Mouse (Mus musculus) c-Kit-negative CD71-positive TER-119-positive erythroid progenitor cells, embryonic 14.5 days (primary cell): ENCODE data around the gene Catsperd.
"Not testable (repeated sequence)": the region's sequence is repeated elsewhere in the genome, so short reads cannot be mapped to it uniquely, and the experiment has no call there.

Source experiments
- DNase-seq: peaks from one replicate; pipeline ENCODE4 v3.0.0-alpha.2; 2013; ENCODE audit warnings: low read depth, low spot score

The Catsperd gene

DNA sequence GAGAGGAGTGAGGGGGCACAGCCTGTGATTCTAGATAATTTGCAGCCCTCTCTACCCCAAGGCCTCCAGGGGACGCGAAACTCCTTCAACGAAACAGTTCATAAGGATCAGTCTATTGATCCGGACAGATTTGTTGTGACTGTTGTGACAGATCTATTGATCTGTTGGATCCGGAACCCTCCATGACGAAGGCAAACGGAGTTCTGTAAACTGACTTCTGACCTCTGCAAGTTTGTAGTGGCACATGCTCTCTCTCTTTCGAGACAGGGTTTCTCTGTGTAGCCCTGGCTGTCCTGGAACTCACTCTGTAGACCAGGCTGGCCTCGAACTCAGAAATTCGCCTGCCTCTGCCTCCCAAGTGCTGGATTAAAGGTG lies 15.4 kb upstream of the Catsperd start:
- DNase-seq, result not testable (repeated sequence)

DNA sequence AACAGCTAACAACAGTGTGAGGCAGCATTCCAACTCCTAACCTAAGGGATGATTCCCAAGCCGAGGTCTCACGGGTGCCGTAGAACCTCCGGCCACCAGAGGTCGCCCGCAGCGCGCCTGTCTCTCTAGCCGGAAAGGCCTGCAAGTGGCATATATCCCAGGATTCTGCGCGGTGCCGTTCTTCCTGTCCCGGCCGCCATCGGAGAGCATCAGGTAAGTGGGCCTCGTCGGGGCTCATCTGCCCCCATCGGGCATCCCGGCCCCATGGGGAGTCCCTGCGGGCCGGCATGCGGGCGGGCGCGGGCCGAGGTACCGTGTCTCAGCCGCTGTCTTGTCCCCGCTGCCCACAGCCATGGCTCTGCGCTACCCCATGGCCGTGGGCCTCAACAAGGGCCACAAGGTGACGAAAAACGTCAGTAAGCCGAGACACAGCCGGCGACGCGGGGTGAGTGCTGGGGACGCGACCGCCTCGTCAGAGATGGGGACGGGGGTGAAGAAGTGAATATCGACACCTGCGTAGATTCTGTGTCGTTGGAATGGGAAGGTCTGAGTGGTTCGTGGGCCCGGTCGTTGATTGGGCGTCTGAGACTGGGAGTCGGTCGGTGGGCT lies 14.6 kb upstream of the Catsperd start, which contains the start of gene Rpl36:
TSS of gene Rpl36 (plus strand) at position 181 of the 609 bp plus-strand sequence.
- DNase-seq, result peak; percentile 81

DNA sequence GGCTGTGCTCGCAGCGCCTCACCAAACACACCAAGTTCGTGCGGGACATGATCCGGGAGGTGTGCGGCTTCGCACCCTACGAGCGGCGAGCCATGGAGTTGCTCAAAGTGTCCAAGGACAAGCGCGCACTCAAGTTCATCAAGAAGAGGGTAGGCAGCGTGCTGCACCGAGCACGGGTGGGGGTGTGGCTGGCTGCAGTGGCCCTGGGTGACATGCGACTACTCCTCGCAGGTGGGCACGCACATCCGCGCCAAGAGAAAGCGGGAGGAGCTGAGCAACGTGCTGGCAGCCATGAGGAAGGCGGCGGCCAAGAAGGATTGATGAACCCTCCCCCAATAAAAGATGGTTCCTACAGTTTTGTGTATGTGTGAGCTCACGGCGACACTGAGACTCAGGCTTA lies 14.1 kb upstream of the Catsperd start:
- DNase-seq, result not testable (repeated sequence)

DNA sequence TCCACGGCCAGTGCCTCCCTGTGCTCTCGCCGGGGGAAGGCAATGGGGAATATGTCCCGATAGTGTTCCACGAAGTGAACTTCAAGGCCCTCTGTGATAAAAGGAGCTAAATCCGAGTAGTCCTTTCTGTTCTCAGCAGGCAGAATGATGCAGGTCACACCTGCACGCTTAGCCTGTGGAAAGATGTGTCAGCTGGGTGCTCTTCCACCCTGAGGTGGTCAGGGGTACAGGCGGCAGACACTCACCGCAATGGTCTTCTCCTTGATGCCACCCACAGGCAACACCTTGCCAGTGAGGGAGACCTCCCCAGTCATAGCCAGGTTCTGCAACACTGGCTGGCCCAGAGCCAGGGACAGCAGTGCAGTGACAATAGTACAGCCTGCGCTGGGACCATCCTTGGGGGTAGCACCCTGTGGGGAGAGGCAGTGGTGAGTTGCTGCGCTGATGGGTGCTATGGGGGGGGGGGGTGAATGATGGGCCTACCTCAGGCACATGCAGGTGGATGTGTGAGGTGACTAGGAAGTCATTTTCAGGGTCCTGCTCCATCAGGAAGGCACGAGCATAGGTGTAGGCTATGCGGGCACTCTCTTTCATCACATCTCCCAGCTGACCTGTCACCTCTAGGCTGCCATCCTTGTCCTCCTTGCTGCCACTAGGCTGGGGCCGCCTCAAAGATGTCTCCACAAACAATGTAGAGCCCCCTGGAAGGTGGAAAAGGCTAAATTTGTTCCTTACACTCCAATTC lies 13.4 kb upstream of the Catsperd start:
- DNase-seq, result no peak

DNA sequence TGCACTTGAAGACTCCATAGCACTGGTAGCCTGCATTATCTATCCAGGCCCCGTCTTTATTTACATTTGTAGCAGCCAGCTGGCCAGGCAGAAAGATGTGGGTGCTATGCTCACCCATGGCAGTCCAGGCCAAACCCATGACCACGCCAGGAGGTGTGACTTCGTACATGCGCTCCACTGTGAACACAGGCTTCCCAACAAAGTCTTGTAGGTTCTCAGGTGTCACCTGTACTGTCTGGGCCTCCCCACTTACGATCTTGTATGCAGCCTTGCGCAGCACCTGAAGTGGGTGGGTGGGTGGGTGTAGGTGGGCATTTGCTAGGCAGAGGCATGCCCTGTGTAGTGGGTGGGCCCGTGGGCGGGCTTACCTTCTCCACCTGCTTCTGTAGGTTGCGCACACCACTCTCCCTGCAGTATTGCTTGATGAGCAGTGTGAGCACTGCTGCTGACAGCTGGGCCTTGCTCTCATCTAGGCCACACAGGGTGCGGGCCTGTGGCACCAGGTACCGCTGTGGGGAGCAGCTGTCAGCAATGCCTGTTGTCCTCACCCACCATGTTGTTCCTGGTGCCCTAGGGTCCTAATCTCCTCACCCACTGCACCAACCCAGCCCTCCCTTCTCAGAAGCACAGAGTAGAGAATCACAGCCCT lies 12.7 kb upstream of the Catsperd start:
- no peak for DNase-seq

DNA sequence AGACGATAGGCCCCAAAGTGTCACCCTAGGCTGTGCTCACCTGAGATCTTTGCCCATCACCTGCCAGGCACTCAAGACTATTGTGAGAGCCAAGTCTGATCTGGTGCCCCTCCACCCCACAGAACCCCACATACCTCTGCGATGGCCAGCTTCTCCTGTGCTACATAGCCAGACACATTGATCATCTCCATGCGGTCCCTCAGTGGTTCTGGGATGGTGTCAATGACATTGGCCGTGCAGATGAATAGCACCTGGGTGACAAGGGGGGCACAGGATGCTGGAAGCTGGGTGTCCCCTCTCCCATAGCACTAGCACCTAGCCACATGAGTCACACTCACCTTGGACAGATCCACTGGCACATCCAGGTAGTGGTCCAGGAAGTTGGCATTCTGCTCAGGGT lies 12.2 kb upstream of the Catsperd start:
- no peak for DNase-seq

DNA sequence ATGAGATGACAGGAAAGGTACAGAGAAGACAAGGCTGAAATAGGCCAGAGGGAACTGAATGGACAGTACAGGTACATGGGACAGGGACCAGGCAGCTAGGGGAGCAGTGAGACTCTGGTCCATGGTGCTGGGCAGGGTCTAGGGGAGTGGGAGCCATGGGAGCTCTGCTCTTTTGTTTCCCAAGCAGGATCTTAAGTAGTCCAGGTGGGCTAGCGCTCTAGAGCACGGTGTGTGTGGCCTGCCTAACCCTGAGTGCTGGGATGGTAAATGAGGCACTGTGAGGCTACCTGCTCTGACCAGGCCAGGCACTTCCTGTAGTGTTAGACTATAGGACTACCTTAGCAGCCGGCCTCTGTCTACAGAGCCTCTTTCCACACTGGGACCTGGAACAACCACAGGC lies 11.2 kb upstream of the Catsperd start:
- no peak for DNase-seq

DNA sequence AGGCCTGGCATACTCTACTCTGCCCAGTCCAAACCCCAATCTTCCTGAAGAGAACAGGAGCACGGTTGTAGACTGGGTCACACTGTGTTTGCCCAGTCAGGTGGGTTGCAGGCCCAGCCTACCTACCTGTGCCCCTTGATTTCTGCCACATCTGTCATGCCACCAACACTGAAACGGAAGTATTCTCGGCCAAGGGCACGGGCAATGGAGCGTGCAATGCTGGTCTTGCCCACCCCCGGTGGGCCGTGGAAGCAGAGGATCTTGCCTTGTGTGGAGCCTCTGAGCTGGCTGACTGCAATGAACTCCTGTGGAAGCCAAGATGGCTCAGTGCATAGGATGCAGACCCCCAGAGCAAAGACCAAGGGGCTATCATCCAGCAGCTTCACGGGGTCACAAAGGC lies 10.3 kb upstream of the Catsperd start:
- DNase-seq, result no peak

DNA sequence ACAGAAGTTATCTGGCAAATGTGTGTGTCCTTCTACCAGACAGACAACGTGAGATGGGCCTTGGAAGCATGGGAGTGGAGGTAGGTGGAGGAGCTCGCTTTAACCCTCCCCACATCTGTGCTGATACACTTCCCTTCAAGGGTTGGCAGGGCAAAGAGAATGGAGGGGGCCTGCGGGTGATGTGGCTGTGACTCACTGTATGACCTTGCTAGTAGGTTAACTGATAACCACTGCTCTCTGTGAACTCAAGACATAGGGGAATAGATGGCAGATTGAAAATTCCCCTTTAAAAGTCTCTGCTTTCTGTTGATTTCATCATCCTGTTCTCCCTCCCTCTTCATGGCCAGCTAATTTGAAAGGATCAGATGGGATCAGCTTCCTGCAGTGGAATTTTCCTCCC lies 2.4 kb upstream of the Catsperd start:
- DNase-seq, result no peak

DNA sequence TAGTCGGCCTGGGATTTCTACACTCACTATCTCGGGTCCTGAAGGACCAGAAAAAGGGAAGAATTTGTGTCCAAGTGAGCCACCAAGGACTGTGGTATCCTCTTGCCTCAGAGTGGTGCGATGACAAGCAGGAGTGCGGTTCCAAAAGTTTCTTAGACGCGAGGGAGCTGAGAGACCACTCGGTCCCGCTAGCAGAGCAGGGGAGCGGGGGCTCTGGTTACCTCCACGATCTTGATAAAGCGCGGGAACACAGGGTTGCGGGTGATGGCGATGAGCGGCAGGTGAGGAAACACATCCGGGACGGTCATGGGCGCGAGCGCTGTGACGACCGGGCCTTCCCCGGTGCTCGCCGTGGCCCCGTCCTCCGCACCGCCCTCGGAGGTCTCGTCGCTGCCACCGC lies 1.7 kb upstream of the Catsperd start:
- DNase-seq, result no peak

DNA sequence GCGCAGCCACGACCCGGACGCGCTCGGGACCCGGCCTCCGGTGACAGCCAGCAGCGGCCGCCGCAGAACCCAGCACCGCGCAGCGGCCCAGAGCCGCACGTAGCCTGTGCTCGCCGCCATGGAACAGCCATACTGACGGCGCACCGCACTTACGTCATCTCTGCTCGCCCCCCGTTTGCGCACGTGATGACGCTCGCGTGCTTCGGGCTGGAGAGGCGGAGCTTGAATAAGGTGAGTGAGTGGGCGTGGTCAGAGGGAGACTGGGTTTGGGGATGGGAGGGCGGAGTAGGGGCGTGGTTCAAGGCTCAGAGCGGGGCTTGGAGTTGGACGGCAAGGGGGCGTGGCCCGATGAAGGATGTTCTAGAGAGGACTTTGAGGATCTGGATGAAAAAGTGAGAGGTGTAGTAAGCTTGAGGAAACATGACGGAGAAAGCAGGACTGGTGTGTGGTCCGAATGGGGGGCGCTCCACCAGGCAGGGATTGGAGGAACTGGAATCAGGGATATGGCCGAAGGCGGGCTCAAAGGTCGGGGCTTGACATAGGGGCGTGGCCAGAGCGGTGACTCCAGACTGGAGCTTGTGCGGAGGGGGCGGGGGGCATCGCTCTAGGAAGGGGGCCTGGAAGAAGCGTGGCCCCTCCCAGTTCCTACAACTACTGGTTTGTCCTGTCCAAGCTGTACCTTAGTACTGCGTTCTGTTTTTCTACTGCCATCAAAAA lies 1.0 kb upstream of the Catsperd start, which contains the start of gene Lonp1:
TSS of gene Lonp1 (minus strand) at position 134 of the 717 bp plus-strand sequence.
- peak; percentile 92 for DNase-seq

DNA sequence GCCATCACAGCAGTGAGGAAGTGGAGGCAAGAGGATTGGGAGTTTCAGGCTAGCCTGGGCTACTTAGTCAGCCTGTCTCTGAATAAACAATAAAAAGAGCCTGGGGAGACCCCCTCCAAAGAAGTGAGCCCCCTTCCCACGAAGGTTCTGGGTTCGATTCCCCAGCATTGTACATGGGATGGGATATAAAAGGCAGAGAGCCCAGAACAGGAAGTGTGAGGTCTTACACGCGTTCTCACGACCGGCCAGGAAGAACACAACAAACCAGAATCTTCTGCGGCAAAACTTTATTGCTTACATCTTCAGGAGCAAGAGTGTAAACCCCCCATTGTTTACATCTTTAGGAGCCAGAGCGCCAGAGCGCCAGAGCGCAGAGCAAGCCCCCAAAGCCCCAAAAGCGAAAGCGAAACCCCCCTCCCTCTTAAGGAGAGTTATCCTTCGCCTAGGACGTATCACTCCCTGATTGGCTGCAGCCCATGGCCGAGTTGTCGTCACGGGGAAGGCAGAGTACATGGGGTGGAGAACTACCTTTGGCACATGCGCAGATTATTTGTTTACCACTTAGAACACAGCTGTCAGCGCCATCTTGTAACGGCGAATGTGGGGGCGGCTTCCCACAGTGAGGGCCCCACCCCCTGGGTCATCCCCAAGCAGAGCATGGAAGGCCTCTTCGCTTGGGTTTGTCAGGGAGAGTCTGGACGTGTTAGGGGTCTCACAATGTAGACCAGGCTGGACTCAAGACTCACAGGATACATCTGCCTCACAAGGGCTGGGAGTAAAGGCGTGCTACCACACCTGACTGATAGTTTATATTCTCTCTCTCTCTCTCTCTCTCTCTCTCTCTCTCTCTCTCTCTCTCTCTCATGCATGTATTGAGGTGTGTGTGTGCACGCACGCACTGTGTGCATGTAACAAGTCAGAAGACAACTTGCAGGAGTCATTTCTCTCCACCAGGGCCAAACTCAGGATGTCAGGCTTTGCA lies 2.1 kb downstream of the Catsperd start:
- not testable (repeated sequence) for DNase-seq

DNA sequence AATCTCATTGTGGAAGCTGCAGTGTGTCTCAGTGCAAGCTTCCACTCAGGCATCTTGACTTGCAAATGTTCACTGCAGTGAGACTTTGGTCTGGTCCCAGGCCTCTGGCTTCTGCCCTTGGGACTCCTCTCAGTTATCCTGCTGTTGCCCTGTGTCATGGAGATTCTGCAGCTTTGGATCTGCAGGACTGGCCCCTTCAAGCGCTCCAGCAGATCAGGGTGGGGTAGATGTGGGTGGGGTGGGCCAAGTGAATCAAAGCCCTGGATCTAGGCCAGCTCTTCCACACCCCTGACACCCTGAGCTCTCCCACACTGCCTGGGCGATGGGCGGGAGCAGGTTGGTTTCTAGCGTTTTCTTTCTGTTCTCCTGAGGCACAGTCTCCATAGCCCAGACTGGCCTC lies 3.9 kb downstream of the Catsperd start:
- DNase-seq, result no peak

DNA sequence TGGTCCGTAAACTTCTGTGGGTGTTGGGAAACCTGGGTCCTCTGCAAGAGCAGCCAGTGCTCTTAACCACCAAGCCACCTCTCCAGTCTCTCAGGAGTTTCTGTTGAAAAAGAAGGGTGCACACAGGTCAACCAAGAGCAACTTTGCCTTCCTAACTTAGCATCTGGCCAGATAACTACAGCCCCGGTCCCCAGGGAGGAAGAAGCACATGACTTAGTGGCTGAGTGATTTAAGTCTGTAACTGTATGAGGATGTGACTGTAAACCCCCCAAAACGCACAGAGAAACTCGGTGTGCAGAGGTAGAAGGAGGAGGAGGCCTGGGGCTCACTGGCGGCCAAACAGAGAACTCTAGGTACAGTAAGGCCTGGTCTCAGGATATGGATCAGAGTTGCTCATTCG lies 6.1 kb downstream of the Catsperd start:
- DNase-seq, result no peak

DNA sequence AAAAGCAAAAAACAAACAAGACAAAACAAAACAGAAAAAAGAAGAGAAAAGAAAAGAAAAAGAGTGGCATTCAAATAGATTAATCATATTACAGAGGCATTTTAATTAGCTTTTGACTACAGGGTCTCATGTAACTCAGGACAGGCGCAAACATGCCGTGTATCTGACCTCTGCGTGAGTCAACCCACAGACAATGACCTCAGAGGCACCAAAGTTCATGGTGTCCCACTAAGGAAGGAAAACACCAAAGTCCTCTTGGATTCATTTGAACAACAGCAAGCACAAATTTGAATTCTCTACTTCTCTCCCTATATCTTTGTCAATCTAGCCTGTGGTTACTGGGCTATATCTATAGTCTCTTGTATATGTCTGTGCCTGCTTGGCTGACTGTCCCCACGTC lies 15.3 kb downstream of the Catsperd start:
- no peak for DNase-seq

DNA sequence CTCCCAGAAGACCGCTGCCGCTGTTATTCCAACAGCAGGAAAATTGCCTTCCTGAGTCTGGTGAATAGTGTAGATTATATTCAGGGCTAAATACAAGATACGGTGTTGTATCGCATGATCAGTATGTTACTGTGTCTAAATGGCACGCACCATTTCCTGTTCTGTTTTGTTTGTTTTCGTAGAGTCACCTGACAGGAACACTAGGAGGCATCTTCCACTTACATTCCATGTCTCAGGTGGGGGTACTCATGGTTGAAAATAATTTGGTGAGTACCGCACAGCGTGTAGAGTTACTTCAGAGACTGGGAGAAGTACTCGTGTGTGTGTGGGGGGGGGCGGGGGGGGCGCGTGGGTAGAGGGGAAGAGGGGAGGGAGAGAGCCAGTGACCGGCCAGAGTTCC lies 19.6 kb downstream of the Catsperd start:
- no peak for DNase-seq

DNA sequence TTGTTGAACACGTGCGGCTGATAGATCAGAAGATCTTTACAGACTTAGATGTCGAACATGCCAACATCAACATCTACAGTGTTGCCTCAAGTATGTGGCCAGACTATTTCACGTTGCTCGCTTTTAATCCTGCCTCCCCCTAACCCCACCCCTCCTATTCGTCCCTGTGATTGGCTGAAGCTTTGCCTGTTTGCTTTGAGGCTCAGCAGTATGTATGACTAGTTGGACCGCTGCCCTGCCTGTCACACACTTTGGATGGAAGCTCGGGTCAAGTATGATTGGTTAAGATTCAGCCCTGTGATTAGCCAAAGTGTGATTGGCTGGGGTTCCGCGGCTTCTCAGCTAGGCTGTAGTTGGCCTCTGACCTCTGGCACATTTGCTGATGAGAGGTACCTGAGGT lies 23.9 kb downstream of the Catsperd start:
- DNase-seq, result no peak

DNA sequence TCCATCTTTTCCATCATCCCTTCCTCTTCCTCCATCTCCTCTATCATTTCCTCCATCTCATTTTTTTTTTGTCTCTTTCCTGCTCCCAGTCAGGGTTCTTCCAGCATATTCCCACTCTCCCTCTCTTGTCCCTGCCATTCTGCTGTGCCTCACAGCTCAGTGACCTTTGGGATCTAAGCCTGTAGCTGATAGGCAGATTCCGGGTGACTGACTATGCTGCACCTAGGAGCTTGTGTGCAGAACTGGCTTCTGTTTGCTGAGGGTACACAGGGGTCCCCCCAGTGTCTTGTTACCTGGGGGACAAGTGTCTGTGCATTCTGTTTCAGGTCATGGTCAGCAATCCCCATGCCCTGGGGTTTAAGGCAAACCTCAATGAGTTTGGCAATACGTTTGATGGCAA lies 26.8 kb downstream of the Catsperd start:
- no peak for DNase-seq

DNA sequence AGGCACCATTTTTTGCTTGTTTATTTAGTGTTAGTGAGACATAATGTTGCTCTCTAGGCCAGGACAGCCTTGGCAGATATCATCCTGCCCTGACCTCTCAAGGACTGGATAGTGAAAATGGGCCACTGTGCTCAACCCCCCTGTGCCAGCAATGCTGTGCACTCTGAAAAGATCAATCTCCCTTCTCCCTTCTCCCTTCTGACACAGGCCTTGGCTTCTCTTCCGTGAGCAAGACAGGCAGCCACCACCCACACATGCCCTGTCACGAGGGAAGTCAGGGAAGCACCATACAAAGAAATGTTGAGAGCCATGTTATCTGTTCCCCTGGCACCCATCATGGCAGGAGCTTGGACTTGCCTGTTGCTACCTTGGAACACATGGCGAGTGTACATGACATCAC lies 27.4 kb downstream of the Catsperd start:
- no peak for DNase-seq

DNA sequence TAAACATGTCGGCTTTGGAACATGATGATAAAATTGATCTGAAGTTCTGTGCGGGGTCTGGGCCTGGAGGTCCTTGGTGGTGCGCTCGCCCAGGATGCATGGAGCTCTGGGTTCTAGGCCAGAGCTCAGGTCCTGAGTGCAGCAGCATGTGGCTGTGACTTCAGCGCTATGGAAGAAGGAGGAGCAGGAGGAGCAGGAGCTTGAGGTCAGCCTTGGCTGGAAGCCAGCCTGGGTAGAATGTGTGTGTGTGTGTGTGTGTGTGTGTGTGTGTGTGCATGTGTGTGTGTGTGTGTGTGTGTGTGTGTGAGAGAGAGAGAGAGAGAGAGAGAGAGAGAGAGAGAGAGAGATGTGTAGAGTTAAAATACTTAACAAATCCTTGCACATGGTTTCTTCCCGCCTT lies 28.2 kb downstream of the Catsperd start:
- no peak for DNase-seq

DNA sequence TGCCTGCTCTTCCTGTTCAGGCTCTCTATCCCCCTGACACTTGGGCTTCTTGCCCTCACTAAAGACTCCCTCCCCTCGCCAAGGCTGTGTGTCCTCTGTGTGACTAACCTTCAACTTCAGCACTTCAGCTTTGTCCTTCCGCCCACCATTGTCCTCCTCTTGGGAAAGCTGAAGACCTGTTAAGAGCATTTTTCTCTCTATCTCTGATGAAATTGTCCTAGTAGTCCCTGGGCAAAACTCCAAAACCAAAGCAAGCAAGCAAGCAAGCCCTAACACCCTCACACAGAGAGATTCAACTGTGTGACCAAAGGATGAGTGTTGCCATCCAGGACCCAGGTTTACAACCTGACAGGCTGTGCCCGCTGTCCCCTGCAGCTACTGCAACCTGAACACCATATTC lies 35.7 kb downstream of the Catsperd start:
- no peak for DNase-seq
